Mouse (Mus musculus): Measurements from ENCODE around the gene Brsk2. TPM values are rescaled to one million over a fixed set of nuclear protein-coding genes. Genes with fewer than 3 reads are reported as not detected.
A peak's percentile ranks its signal among the peaks of the same experiment; 100 is the strongest.
"Not testable (repeated sequence)": the region's sequence is repeated elsewhere in the genome, so short reads cannot be mapped to it uniquely, and the experiment has no call there.

Gene Brsk2
- 0.43 and 0.64 TPM in 2 replicates for polyA plus RNA-seq (2016; fragmentation: Nextera tagmentation; extraction: Ambion mirVana)

DNA sequence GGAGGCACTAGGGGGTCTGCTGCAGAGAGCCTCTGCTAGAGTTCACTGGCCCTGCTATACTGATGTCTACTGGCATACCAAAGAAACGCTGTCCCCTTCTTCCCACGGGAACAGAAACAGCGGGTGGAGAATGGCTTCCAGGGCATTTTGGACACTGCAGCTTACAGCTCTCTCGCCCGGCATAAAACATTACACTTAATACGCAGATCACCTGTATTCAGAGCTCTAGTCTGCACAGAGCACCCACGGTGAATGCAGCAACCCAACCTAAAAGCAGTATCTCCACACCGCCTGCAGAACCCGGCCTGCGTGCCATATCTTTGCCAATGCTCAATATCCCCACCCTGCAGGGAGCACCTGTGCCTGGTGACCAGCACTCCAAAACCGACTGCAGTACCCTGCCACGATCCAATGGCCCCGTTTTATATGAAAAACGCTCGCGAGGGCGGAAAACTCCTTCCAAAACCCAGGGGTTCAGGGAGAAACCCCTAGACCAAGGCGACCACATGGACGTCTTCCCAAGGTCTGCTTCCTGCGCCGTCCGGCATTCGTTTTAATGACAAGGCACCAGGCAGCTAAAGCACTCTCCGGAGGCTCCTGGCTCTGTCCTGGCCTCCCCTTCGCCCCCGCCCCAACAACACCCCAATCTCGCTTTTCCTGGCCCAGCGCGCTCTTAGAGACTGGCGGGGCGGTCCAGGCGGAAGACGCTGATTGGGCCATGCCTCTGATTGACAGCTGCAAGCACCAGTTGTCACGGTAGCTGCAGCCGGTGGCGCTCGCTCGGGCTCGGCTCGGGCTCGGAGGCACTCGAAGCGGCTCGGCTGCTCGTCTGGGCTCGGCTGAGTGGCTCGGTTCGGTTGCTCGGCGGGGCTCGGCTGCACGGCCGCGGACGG lies at the start of gene Brsk2:
Brsk2 (plus strand) TSS at position 846 of the 893 bp plus-strand sequence.
- DNase-seq (ENCODE audit: low spot score): peak; percentile 93
- H3K9me3 ChIP-seq (replicated peaks): no peaks in the 10 kb centered on the region
- peak within 1 kb of the TSS; percentile 50; the same call in 1 of the 2 replicates for H3K27ac ChIP-seq
- H3K27me3 ChIP-seq (ENCODE audit: low read depth, poor library complexity, severe bottlenecking): peaks cover 89% of the 10 kb centered on the region
- H3K4me3 ChIP-seq: peak within 1 kb of the TSS; percentile 55
- WGBS: 1% methylated on average over 55 of the region's 55 CpGs
- H3K4me1 ChIP-seq: peaks cover 16% of the 10 kb centered on the region
- H3K36me3 ChIP-seq: no peaks in the 10 kb centered on the region

DNA sequence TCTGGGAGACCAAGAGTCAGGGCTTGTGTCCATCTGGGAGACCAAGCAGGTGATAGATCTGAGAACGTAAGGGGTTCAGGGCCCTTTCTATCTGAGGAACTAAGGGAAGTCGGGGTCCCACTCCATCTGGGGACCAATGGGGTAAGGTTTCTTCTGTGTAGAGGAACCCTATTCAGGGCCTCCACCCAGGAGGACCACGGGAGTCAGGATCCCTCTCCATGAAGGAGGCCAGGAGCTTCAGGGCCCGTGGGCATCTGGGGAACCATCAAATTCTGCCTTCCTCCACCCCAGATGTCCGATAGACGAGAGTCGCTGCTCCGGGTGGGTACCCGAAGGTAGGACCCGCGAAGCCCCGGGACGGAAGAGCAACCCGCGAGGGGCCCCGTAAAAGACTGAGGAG lies 47.7 kb upstream of the Brsk2 start:
- DNase-seq (ENCODE audit: low spot score): no peak
- under 1% methylated on average over 16 of the region's 16 CpGs for WGBS
- Histone ChIP-seq H3K27ac (peak overlapping the region; percentile 90), H3K4me1 (peaks cover 16% of the 10 kb centered on the region), H3K9me3 (replicated peaks) (no peaks in the 10 kb centered on the region), H3K4me3 (peak overlapping the region; percentile 88), H3K27me3 (ENCODE audit: low read depth, poor library complexity, severe bottlenecking) (peaks cover 14% of the 10 kb centered on the region), H3K36me3 (no peaks in the 10 kb centered on the region)

DNA sequence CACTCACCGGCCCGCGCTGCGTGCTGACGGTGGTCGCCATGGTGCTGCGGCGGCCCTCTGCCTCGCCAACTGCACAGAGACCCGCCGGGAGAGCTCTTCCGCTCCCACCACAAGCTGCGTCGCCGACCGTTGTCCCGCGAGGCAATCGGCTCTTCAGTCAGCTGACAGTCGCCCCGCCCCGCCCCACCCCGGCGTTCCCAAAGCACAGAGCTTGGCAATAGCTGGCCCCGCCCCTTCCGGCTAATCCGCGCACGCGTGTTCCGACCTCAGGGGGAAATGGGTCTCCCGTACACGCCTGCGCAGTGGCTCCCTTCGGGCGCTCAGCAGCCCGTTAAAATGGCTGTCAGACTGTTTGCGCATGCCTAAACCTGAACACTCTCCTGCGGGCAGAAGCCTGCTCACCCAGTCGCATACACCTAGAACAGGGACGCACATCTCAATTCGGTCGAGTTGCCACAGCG lies 47.3 kb upstream of the Brsk2 start:
- peaks cover 14% of the 10 kb centered on the region for H3K27me3 ChIP-seq (ENCODE audit: low read depth, poor library complexity, severe bottlenecking)
- no peaks in the 10 kb centered on the region for H3K9me3 ChIP-seq (replicated peaks)
- no peaks in the 10 kb centered on the region for H3K36me3 ChIP-seq
- peak overlapping the region; percentile 88 for H3K4me3 ChIP-seq
- peak overlapping the region; percentile 90 for H3K27ac ChIP-seq
- under 1% methylated on average over 44 of the region's 44 CpGs for WGBS
- H3K4me1 ChIP-seq: peaks cover 16% of the 10 kb centered on the region
- DNase-seq (ENCODE audit: low spot score): peak; percentile 100

DNA sequence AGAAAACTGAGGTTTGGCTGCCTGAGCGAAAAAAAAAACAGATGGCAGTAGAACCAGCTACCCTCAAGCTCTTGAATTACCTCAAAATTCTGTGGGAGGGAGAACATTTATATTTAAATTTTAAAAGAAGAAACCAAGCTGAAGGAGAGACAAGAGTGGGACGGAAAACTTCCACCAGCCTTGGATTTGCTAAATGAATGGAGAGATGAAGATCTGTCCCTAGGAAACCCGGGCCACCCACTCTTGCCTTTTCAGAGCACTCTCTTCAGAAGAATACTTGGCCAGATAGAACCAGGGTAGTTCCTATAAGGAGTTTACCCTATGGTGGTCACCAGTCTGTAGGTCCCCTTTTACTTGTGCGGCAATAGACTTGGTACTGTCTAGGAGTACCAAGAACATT lies 46.8 kb upstream of the Brsk2 start:
- WGBS: 70% methylated on average over 4 of the region's 4 CpGs
- Histone ChIP-seq H3K36me3 (no peaks in the 10 kb centered on the region), H3K9me3 (replicated peaks) (no peaks in the 10 kb centered on the region), H3K27me3 (ENCODE audit: low read depth, poor library complexity, severe bottlenecking) (peaks cover 14% of the 10 kb centered on the region), H3K27ac (peak overlapping the region; percentile 90), H3K4me1 (peaks cover 16% of the 10 kb centered on the region), H3K4me3 (peak overlapping the region; percentile 88)
- no peak for DNase-seq (ENCODE audit: low spot score)

DNA sequence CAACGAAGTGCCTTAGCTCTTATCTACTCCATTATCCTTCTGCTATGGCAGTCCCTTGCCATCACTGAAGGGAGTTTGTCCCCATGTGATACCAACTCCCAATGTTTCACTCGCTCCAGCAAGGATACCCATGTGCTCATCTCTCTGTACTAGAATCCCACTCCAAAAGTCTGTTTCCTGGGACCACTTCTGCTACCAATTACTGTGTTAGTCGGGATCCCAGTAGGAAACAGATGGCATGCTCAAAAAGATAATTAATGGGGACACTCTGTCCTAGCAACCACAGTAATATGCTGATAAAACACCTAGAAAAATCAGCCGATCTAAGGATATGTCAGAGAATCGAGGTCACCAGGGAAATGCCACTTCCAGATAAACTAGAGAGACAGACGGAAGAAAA lies 41.0 kb upstream of the Brsk2 start:
- peaks cover 29% of the 10 kb centered on the region for H3K27me3 ChIP-seq (ENCODE audit: low read depth, poor library complexity, severe bottlenecking)
- WGBS: 86% methylated on average over 6 of the region's 6 CpGs

DNA sequence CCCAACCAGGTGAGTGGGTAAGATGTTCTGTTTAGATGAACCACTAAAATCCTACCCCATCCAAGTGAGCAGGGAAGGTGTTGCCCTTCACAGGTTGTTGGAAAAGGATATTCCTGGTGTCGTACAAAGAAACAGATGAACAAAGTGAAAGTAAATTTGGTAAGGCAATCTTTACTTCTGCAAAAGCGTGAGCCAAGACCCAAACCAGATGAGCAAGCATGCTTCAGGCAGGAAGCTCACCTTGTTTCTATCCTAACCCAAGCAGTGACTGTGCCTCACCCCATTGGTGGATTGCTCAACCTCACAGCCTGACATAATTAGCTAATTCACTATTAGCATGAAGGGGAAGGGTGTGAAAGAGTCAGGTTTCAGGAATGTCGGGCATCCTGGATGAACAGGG lies 38.2 kb upstream of the Brsk2 start:
- no peaks in the 10 kb centered on the region for H3K9me3 ChIP-seq (replicated peaks)
- H3K36me3 ChIP-seq: no peaks in the 10 kb centered on the region
- no peak for DNase-seq (ENCODE audit: low spot score)
- 62% methylated on average over 3 of the region's 3 CpGs for WGBS
- no peak overlapping the region for H3K4me3 ChIP-seq
- H3K4me1 ChIP-seq: no peaks in the 10 kb centered on the region
- H3K27ac ChIP-seq: no peak overlapping the region
- peaks cover 16% of the 10 kb centered on the region for H3K27me3 ChIP-seq (ENCODE audit: low read depth, poor library complexity, severe bottlenecking)

More for the DNA sequence above, 41.0 kb upstream of the Brsk2 start:
- Histone ChIP-seq H3K4me3 (no peak overlapping the region), H3K9me3 (replicated peaks) (no peaks in the 10 kb centered on the region), H3K4me1 (no peaks in the 10 kb centered on the region), H3K36me3 (no peaks in the 10 kb centered on the region), H3K27ac (no peak overlapping the region)
- DNase-seq (ENCODE audit: low spot score): no peak

DNA sequence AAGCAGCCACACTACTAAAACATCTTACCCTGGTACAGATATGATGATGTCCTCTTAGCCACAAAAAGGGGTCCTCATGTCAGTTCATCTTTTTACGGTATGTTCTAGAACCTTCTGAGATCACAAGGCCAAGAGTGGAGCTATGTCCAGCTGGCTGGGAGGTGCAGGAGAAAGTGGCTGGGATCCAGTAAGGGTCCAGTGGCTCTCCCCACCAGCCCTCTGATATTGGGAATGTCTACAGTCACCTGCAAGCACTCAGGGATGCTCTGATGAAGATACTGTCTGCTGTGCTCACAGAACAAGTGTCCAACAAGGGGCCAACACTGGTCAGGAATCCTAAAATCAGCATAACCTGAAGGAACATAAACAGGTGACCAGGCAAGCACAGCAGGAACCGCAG lies 31.1 kb upstream of the Brsk2 start, which contains the start of gene Tollip:
Tollip (minus strand) TSS at position 101 of the 400 bp plus-strand sequence.
- Histone ChIP-seq H3K4me3 (no peak within 1 kb of the TSS), H3K4me1 (no peaks in the 10 kb centered on the region), H3K9me3 (replicated peaks) (no peaks in the 10 kb centered on the region), H3K27ac (no peak within 1 kb of the TSS), H3K36me3 (no peaks in the 10 kb centered on the region), H3K27me3 (ENCODE audit: low read depth, poor library complexity, severe bottlenecking) (peaks cover under 1% of the 10 kb centered on the region)
- DNase-seq (ENCODE audit: low spot score): no peak
- WGBS: 90% methylated on average over 2 of the region's 2 CpGs

DNA sequence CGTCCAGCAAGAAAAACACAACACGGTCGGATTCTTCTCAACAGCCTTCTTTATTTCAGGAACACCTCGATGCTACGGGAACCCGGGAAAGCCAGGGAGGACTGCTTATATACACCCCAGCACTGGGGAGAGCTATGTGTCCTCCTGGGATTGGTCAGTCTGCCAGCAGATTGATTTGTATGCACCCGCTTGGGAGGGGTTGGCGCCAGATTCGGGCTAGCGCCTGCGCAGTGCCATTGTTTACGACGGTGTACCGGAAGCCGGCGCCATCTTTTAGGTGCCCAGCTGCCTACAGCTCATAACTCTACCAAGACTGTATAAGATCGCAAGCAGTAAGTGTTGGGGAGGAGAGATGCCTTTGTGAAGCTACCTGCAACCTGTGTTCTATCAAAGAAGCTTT lies 25.4 kb upstream of the Brsk2 start:
- not testable (repeated sequence) for H3K36me3 ChIP-seq; H3K27me3 ChIP-seq (ENCODE audit: low read depth, poor library complexity, severe bottlenecking); DNase-seq (ENCODE audit: low spot score); H3K4me1 ChIP-seq; H3K27ac ChIP-seq; H3K4me3 ChIP-seq; H3K9me3 ChIP-seq (replicated peaks)
- WGBS: 94% methylated on average over 17 of the region's 17 CpGs

DNA sequence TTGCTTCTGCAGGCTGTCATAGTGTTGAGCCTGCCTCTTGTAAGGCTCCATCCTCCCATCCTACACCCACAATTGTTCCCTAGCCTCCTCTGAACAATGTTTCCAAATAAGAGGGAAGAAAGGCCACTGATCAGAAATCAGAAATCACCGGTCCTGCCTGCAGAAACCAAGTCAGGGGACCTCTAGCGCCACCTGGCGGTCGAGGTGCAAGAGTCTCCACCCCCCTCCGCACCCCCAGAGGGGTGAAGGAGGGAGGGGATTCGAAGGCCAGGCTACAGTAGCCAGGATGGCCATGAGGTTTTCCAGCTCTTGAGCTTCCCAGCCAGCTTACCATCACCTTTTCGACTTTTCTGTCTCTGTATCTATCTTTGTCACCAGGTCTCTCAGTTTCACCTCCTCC lies 24.6 kb upstream of the Brsk2 start:
- no peaks in the 10 kb centered on the region for H3K4me1 ChIP-seq
- peak; percentile 91 for DNase-seq (ENCODE audit: low spot score)
- H3K27ac ChIP-seq: no peak overlapping the region
- H3K27me3 ChIP-seq (ENCODE audit: low read depth, poor library complexity, severe bottlenecking): no peaks in the 10 kb centered on the region
- WGBS: 8% methylated on average over 7 of the region's 7 CpGs
- no peak overlapping the region for H3K4me3 ChIP-seq
- H3K9me3 ChIP-seq (replicated peaks): no peaks in the 10 kb centered on the region
- H3K36me3 ChIP-seq: no peaks in the 10 kb centered on the region

DNA sequence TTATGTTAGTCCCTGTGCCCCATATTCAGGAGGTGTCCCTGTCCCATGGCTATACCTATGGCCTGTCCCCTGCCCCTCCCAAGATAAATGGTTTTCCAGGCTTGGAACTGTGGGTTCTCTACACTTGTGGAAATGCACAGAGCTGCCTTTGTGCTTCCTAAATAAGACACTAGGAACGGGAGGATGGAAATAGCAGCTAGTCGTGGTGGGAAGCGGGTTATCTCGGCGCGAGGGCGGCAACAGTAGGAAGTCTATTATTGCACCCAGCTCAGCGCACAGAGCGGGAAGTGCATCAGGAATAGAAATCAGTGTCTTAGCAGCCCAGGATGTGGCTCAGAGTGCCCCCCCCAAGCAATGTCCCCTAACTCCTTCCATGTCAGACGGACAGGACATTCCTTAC lies 20.9 kb upstream of the Brsk2 start:
- 87% methylated on average over 10 of the region's 10 CpGs for WGBS
- no peak for DNase-seq (ENCODE audit: low spot score)
- no peaks in the 10 kb centered on the region for H3K4me1 ChIP-seq
- no peaks in the 10 kb centered on the region for H3K27me3 ChIP-seq (ENCODE audit: low read depth, poor library complexity, severe bottlenecking)
- no peaks in the 10 kb centered on the region for H3K9me3 ChIP-seq (replicated peaks)
- no peaks in the 10 kb centered on the region for H3K36me3 ChIP-seq
- H3K4me3 ChIP-seq: no peak overlapping the region
- no peak overlapping the region for H3K27ac ChIP-seq

DNA sequence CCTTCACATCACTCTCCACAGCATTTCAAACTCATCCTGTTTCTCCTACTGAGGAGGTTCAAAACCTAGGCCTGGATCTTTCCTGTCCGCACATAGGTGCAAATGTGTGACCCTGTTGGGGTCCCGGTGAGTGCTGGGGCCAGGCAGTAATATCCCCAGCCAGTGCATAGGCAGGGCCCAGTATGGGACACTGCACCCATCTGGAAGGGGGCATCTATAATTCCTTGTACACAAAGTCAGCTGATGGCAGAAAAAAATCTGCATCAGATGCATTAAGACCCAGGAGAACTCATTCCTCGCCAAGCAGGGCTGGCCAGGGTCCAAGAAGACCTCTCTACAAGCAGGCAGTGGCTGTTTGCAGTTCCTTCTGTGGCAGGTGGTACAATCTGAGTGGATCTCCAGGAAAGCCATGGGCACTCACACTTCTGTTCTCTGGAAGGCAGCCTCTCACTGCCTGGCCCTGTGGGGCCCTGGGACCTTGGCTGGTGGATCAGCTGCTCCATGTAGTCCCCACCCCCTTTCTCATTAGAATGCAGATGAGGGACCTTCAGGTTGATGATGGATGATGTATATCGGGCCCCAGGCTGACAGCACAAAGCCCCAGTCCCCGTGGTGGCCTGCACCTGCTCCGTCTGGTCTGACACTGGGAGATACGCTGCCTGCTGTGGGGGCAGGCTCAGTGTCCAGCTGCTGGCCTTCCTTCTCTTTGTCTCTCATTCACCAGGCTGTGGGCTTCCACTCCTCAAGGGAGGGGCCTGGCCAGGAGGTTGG lies 15.2 kb upstream of the Brsk2 start:
- Histone ChIP-seq H3K27me3 (ENCODE audit: low read depth, poor library complexity, severe bottlenecking) (no peaks in the 10 kb centered on the region), H3K9me3 (replicated peaks) (no peaks in the 10 kb centered on the region), H3K27ac (no peak overlapping the region), H3K36me3 (no peaks in the 10 kb centered on the region), H3K4me1 (no peaks in the 10 kb centered on the region), H3K4me3 (no peak overlapping the region)
- no peak for DNase-seq (ENCODE audit: low spot score)
- WGBS: 77% methylated on average over 7 of the region's 7 CpGs

DNA sequence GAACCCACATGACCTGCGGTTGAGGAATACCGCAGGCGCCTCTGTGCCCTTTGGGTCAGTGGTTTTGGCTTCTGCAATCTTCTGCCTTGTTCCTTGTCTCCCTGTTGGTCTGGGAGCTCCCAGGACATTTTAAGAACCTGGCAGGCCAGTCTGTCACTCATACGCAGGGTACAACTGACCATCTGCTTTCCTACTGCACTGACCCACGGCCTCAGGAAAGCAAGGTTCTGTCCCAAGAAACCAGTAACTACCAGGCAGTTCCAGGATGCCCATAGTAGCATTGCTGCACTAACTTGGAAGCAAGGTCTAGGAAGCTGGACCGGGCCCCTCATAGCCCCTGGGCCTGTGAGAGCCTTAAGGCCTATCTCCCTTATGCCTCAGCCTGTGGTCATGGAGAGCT lies 14.6 kb upstream of the Brsk2 start:
- Histone ChIP-seq H3K36me3 (no peaks in the 10 kb centered on the region), H3K4me3 (no peak overlapping the region), H3K27ac (no peak overlapping the region), H3K9me3 (replicated peaks) (no peaks in the 10 kb centered on the region), H3K27me3 (ENCODE audit: low read depth, poor library complexity, severe bottlenecking) (no peaks in the 10 kb centered on the region), H3K4me1 (no peaks in the 10 kb centered on the region)
- 93% methylated on average over 6 of the region's 6 CpGs for WGBS
- no peak for DNase-seq (ENCODE audit: low spot score)

DNA sequence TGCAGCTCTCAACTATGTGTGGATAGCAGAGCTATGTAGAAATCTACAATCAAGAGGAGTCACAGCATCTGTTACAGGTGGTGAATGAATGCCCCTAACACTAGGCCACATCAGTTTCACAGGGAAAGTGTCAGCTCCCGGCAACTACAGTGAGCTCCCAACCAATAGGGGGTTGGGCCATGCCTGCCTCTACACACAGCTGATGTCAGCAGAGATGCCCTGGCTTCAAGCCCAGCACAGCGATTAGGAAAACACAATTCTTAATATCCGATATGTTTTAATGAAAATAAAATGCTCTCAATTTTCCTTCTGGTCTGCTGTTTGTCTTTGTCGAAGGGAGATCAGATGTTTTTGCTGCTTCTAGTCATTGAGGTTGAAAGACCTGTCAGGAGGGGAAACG lies 6.1 kb upstream of the Brsk2 start:
- H3K27ac ChIP-seq: no peak overlapping the region
- no peak overlapping the region for H3K4me3 ChIP-seq
- no peaks in the 10 kb centered on the region for H3K9me3 ChIP-seq (replicated peaks)
- DNase-seq (ENCODE audit: low spot score): no peak
- WGBS: 81% methylated on average over 5 of the region's 5 CpGs
- no peaks in the 10 kb centered on the region for H3K4me1 ChIP-seq
- H3K36me3 ChIP-seq: no peaks in the 10 kb centered on the region
- H3K27me3 ChIP-seq (ENCODE audit: low read depth, poor library complexity, severe bottlenecking): peaks cover 32% of the 10 kb centered on the region
